Mouse (Mus musculus): ENCODE measurements around the gene Trim41.
A peak's percentile ranks its signal among the peaks of the same experiment; 100 is the strongest.
"Not testable (repeated sequence)": the region's sequence is repeated elsewhere in the genome, so short reads cannot be mapped to it uniquely, and the experiment has no call there.

Trim41 gene

GRCm38 (mm10) chr11:48816800-48817665, at the start of gene Trim41:
Gene Trim41, minus strand, starts transcription at chr11:48817353.
- DNase-seq (ENCODE audit: extremely low spot score, low read depth, low spot score): peak; percentile 89

DNA sequence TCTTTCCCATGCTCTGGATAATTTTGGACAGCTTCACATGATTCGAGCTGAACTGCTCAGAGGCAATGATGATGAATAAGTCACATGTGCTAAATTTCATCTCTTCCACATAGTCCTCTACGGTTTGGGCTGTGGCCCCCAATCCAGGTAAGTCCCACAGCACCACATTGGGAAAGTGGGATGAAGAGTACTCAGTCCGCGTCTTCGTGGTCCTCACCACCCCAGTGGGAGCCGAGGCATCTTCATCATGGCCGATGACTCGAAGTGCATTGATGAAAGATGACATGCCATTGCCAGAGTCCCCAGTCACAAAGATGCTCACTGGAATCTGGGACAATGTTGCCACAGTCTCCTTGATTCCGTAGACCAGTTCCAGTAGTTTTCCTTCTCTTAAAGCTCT, 49.3 kb upstream of the Trim41 start:
- no peak for DNase-seq (ENCODE audit: extremely low spot score, low read depth, low spot score)

- no peak for DNase-seq (ENCODE audit: extremely low spot score, low read depth, low spot score)
Observed at GRCm38 (mm10) chr11:48863808-48864207, 46.7 kb upstream of the Trim41 start.

DNA sequence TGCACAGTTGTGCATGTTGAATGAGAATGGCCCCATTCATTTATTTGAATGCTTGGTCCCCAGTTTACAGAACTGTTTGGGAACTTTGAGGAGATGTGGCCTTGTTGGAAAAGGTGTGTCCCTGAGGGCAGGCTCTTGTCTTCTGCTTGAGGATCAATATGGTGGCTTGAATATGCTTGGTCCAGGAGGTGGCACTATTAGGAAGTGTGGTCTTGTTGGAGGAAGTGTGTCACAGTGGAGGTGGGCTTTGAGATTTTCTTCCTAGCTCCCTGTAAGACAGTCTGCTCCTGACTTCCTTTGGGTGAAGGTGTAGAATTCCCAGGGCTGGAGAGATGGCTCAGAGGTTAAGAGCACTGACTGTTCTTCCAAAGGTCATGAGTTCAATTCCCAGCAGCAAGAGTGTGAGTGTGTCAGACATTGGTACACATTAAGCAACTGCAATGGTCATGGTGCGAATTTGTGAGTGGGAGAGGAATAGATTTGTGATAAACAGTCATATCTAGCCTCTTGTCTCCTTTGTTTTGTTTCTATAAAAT, 45.7 kb upstream of the Trim41 start:
- no peak for DNase-seq (ENCODE audit: extremely low spot score, low read depth, low spot score)

GRCm38 (mm10) chr11:48859014-48859413, 41.9 kb upstream of the Trim41 start:
- DNase-seq (ENCODE audit: extremely low spot score, low read depth, low spot score): no peak

GRCm38 (mm10) chr11:48853474-48854180, 36.5 kb upstream of the Trim41 start:
- DNase-seq (ENCODE audit: extremely low spot score, low read depth, low spot score): no peak

DNA sequence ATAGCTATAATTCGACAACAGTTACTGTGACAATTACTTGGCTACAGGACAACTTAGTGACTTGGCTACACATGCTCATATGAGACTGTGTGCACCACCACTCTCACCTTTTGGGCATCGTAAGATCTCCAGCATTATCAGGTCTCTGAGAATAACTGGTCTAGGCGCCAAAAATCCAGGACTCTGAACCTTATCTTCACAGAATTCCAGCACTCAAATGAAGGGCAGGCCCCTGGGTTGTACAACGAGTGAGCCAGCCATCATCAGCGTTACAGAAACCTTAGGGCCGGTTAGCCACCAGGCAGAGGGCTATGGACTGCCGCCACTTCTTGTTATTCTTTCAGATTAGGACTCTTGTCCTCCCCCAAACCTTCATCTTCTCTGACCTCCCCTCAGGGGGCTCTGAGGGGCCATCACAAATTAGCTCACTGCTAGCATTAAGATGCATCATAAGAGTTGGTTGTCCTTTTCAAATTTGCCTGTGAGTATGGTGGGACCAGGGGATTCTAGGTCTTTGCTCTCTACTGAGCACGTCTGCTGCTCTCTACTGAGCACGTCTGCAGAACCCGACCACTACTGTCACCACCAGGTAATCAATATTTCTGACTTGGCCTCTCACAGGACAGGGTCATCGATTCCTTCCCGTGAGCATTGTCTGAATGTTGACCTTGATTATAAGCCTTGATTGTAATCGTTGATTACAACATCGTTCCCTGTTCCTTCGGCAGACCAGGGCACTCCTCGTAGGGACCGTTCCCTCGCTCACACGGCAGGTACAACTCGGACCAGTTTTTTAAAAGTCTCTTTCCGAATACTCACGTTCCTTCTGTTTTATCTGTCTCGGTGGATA, 35.7 kb upstream of the Trim41 start:
- no peak for DNase-seq (ENCODE audit: extremely low spot score, low read depth, low spot score)

GRCm38 (mm10) chr11:48852190-48852589, 35.0 kb upstream of the Trim41 start:
- no peak for DNase-seq (ENCODE audit: extremely low spot score, low read depth, low spot score)

DNA sequence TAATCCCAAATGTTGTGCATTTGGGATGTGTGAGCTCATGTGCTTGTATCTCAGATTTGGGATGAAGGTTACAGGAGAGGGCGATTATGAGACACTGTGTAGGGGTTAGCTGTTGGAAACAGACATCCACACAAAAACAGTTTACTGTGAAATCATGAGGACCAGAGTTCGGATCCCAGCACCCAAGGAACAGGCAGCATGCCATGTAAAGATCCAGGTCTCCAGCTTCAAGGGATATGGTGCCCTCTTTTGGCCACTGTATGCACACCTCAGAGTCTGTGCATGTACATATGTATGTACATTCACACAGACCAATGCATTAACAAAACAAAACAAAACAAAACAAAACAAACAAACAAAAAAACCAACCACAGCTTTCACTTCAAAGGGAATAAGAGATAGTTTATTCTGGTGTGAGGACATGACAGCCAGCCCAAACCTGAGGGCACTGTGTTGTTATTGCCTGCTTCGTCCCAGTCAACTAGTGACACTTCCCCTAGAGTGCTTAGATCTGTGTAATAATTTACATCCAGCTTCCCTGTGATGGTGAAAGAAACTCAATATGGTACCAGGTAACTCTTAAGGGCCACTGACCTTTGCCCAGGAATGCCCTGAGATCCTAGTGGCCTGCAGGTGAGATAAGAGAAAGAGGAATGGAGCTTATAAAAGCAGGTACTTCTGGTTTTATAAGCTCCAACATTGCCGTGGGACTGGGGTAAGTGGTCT, 34.3 kb upstream of the Trim41 start:
- DNase-seq (ENCODE audit: extremely low spot score, low read depth, low spot score): no peak

DNA sequence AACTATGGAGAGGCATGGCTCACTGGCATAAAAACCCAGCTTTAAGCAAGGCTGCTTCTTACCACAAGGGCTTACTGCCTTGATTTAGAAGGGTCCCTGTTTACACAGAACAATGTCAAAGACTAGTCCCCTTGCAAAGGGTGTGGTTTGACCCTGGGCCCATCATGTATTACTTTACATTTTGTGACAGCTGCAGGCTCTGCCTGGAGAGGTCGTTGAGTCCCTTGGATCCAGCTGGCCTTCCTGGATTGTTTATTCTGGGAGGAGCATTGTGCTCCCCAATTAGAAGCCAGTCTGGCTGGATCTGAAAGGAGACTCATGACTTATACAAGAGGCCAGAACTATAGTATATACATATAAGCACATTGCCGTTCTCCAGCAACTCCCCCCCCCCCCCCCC, 33.1 kb upstream of the Trim41 start:
- DNase-seq (ENCODE audit: extremely low spot score, low read depth, low spot score): no peak

GRCm38 (mm10) chr11:48846881-48847280, 29.7 kb upstream of the Trim41 start:
- no peak for DNase-seq (ENCODE audit: extremely low spot score, low read depth, low spot score)

DNA sequence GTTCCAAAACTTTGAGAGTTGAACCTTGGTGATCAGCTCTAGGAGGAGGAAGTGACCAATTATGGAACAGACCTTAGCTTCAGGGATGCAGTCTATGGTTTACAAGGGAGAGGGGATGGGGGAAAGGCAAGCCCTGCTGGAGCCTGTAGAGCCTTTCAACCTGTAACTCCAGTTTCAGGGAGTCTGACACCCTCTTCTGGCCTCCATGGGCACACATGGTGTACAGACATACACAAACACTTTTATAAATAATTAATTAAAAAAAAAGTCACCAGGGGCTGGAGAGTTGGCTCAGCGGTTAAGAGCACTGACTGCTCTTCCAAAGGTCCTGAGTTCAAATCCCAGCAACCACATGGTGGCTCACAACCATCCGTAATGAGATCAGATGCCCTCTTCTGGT, 29.2 kb upstream of the Trim41 start:
- DNase-seq (ENCODE audit: extremely low spot score, low read depth, low spot score): not testable (repeated sequence)

- DNase-seq (ENCODE audit: extremely low spot score, low read depth, low spot score): no peak
Observed at GRCm38 (mm10) chr11:48845244-48845815, 28.2 kb upstream of the Trim41 start.

GRCm38 (mm10) chr11:48844309-48844708, 27.2 kb upstream of the Trim41 start:
- DNase-seq (ENCODE audit: extremely low spot score, low read depth, low spot score): no peak

DNA sequence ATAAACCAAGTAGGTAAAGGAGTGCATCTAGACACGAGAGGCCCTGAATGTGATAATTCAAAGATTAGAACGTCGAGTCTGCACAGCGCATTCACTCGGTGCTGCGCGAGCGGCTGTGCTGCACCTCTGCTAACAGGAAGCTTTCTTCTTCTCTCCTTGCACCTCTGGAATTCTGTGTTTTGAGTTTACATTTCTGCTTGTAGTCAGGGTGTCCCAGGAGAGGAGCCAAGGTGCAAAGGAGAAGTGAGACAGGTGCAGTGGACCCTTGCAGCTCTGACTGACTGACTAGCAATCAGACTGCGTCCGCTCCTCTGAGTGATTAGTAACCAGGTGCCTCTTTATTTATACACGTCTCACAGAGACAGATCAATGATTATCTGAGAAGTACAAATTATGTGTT, 26.0 kb upstream of the Trim41 start:
- no peak for DNase-seq (ENCODE audit: extremely low spot score, low read depth, low spot score)

DNA sequence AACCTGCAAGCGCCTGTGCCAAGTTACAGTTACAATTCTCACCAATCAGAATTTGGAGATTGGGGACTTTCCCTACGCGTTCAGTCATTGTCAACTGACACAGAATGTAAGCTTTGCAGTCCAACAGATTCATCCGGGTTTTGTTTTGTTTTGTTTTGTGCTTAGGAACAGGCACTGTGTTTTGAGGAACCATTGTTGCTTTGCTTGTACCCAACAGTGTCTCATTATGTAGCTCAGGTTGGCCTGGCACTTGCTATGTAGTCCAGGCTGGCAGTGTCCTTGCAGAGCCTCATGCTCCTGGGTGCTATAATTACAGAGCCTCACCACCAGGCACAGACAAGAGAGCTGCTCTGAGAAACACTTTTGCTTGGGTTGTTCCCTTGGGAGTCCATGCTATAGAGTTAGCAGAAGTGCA, 25.2 kb upstream of the Trim41 start:
- DNase-seq (ENCODE audit: extremely low spot score, low read depth, low spot score): no peak

DNA sequence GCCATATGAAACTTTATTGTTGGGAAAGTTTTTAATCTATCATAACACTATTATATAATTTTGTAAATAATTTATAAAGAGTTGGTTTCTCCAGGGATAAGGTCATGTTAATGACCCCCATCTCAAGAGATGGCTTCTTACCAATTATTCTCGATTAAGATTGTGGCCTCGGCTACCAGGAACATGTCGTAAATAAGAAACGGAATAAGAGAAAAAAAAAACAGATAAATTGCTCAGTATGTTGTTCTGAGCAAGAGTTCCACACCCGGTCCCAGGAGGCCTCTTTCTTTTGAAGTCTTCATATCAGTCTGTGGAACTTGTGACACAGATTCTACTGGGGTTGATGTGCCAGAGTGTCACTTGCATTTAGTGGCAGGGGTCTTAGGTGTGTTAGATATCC, 24.1 kb upstream of the Trim41 start:
- DNase-seq (ENCODE audit: extremely low spot score, low read depth, low spot score): no peak

- DNase-seq (ENCODE audit: extremely low spot score, low read depth, low spot score): no peak
Observed at GRCm38 (mm10) chr11:48840805-48841204, 23.7 kb upstream of the Trim41 start.

DNA sequence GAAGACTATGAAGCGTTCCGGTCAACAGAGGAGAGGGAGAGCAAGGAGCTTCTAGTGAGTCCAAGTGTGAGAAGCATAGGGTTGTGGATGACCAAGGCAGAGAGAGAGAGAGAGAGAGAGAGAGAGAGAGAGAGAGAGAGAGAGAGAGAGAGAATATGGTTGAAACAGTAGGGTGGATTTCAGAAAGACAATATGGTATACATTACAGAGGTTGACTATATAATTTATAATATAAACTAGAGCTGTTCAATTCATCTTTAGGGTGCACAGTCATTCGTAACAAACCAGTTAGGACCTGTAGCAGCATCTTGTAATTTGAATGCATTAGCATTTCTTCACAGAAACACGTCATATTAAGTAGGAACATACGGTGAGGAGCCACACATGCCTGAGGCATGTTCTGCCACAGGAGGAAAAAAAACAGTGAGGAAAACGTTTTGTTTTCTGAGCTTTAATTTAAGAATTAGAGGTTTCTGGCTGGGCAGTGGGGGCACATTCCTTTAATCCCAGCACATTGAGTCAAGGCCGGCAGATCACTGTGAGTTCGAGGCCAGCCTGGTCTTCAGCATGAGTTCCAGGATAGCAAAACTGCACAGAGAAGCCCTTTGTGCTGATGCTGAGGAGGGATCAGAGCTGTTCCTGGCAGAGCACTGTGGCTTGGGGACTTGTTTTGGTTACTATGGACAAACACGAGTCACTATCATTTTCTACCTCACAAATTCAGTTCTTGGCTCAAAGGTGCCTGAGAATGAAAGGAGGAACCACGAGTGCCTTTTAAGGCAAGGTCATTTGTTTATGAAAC, 21.9 kb upstream of the Trim41 start:
- no peak for DNase-seq (ENCODE audit: extremely low spot score, low read depth, low spot score)

Data from hindlimb bud, embryonic 11.5 days (tissue).